ENCODE assay signal across 8 mouse cellular contexts in genomic region chr5:24384407-24384806, GRCm38 (mm10). TPM values are rescaled to one million over a fixed set of nuclear protein-coding genes. Genes with fewer than 3 reads are reported as not detected.
DNase-seq lines count a peak whose midpoint lies in the region; ATAC-seq and TF ChIP-seq lines count a peak whose summit lies in the region.

No protein-coding gene starts in this region.

- WGBS in thymus, adult 2 months, result 28% methylated on average over 6 of the region's 6 CpGs
- 26% methylated on average over 6 of the region's 6 CpGs for WGBS in kidney, postnatal 0 days

- no peak for ATAC-seq in kidney, postnatal 0 days (replicated peaks; ENCODE audit: low FRiP score, low read depth)

- no peak for TF ChIP-seq CTCF in thymus, adult 2 months (IDR thresholded peaks at IDR 0.05; ENCODE audit: borderline replicate concordance, control insufficient read depth, extremely low read depth, insufficient read depth, low read length, poor library complexity)
- no peak for TF ChIP-seq CTCF in kidney, postnatal 0 days (IDR thresholded peaks at IDR 0.05; ENCODE audit: low read depth)

- no peaks in the 10 kb centered on the region for H3K27me3 ChIP-seq in thymus, adult 2 months (ENCODE audit: control insufficient read depth, insufficient read depth, low read length)
- H3K27me3 ChIP-seq in kidney, postnatal 0 days (ENCODE audit: insufficient read depth, low read length), result peaks cover 6% of the 10 kb centered on the region; the same call in 1 of the 2 replicates

- H3K27ac ChIP-seq in thymus, adult 2 months (ENCODE audit: control insufficient read depth, insufficient read depth, low read length), result no peak overlapping the region
- H3K27ac ChIP-seq in kidney, postnatal 0 days, result 0 out of 2 replicates have a peak overlapping the region, but pooled peaks have one; percentile 16

- H3K9ac ChIP-seq in kidney, postnatal 0 days (ENCODE audit: low read depth, low read length), result no peak overlapping the region

- no peak for TF ChIP-seq POLR2A in thymus, adult 2 months (IDR thresholded peaks at IDR 0.05; ENCODE audit: control insufficient read depth, extremely low read depth, insufficient read depth, low read length, poor library complexity)

- peak overlapping the region; percentile 55; the same call in 1 of the 2 replicates for H3K4me2 ChIP-seq in kidney, postnatal 0 days (ENCODE audit: low read length)

- DNase-seq in gastrocnemius, adult 18-20 months (ENCODE audit: low spot score), result peak; percentile 30
- no peak for DNase-seq in gastrocnemius, postnatal 4 days (ENCODE audit: low spot score in 2 of 2)
- peak; percentile 9 for DNase-seq in thymus, postnatal 0 days (ENCODE audit: low spot score)
- DNase-seq in thymus, adult 2 months, result no peak
- peak; percentile 58 for DNase-seq in kidney, postnatal 0 days (ENCODE audit: low spot score)
- peak; percentile 61 for DNase-seq in right cerebral cortex, postnatal 25 days
- no peak for DNase-seq in adrenal gland, postnatal 25 days
- no peak for DNase-seq in cerebellum, postnatal 36 days

- no peaks in the 10 kb centered on the region for H3K36me3 ChIP-seq in thymus, adult 2 months (ENCODE audit: control insufficient read depth, insufficient read depth, low read length)
- no peaks in the 10 kb centered on the region for H3K36me3 ChIP-seq in kidney, postnatal 0 days (ENCODE audit: insufficient read depth, low read length)

- peaks cover 40% of the 10 kb centered on the region for H3K4me1 ChIP-seq in thymus, adult 2 months (replicated peaks; ENCODE audit: control insufficient read depth, insufficient read depth, low read length)
- H3K4me1 ChIP-seq in kidney, postnatal 0 days (replicated peaks; ENCODE audit: insufficient read depth, low read length), result peaks cover 22% of the 10 kb centered on the region

- H3K9me3 ChIP-seq in kidney, postnatal 0 days (replicated peaks; ENCODE audit: low read length), result no peaks in the 10 kb centered on the region

- no peak overlapping the region for H3K4me3 ChIP-seq in thymus, adult 2 months (ENCODE audit: control insufficient read depth, insufficient read depth, low read length)
- H3K4me3 ChIP-seq in kidney, postnatal 0 days (replicated peaks; ENCODE audit: low read depth, low read length), result no peak overlapping the region

RNA-seq across cellular contexts. Expression of gene Atg9b, which starts 7.5 kb away (rescaled TPM):
- total RNA-seq in gastrocnemius, adult 18-20 months (2021), result under 1 TPM; 0.16 to 0.19 TPM
- under 1 TPM; 0.67 to 0.86 TPM for total RNA-seq in gastrocnemius, postnatal 4 days (2021)
- polyA plus RNA-seq in thymus, postnatal 0 days (2015; fragmentation: Nextera tagmentation; extraction: Ambion mirVana), result 2.0 and 3.0 TPM in 2 replicates
- polyA plus RNA-seq in thymus, adult 2 months (2012; rRNA removed), result 6.8 and 8.1 TPM in 2 replicates
- 0.59 and 0.60 TPM in 2 replicates for polyA plus RNA-seq in kidney, postnatal 0 days (2015; fragmentation: Nextera tagmentation; extraction: Ambion mirVana)
- 0.27 and 1.2 TPM in 2 replicates for total RNA-seq in adrenal gland, postnatal 25 days (2021)

RNA-seq across cellular contexts. Expression of gene Abcb8, which starts 9.1 kb away (rescaled TPM):
- total RNA-seq in gastrocnemius, adult 18-20 months (2021), result 10 to 100 TPM; 30.4 to 40.3 TPM
- total RNA-seq in gastrocnemius, postnatal 4 days (2021), result 10 to 100 TPM; 48.0 to 51.9 TPM
- 32.6 and 33.9 TPM in 2 replicates for polyA plus RNA-seq in thymus, postnatal 0 days (2015; fragmentation: Nextera tagmentation; extraction: Ambion mirVana)
- polyA plus RNA-seq in thymus, adult 2 months (2012; rRNA removed), result 78.2 and 85.0 TPM in 2 replicates
- polyA plus RNA-seq in kidney, postnatal 0 days (2015; fragmentation: Nextera tagmentation; extraction: Ambion mirVana), result 48.6 and 51.7 TPM in 2 replicates
- 83.6 and 88.2 TPM in 2 replicates for total RNA-seq in adrenal gland, postnatal 25 days (2021)

RNA-seq across cellular contexts. Expression of gene Nos3, which starts 19.8 kb away (rescaled TPM):
- total RNA-seq in gastrocnemius, adult 18-20 months (2021), result 1 to 10 TPM; 4.3 to 8.1 TPM
- total RNA-seq in gastrocnemius, postnatal 4 days (2021), result 10 to 100 TPM; 10.4 to 11.7 TPM
- 1.5 and 1.7 TPM in 2 replicates for polyA plus RNA-seq in thymus, postnatal 0 days (2015; fragmentation: Nextera tagmentation; extraction: Ambion mirVana)
- 3.7 and 5.7 TPM in 2 replicates for polyA plus RNA-seq in thymus, adult 2 months (2012; rRNA removed)
- polyA plus RNA-seq in kidney, postnatal 0 days (2015; fragmentation: Nextera tagmentation; extraction: Ambion mirVana), result 12.8 and 14.0 TPM in 2 replicates
- total RNA-seq in adrenal gland, postnatal 25 days (2021), result 8.3 and 8.7 TPM in 2 replicates

RNA-seq across cellular contexts. Expression of gene Asic3, which starts 28.8 kb away (rescaled TPM):
- under 1 TPM; 0.32 to 0.38 TPM for total RNA-seq in gastrocnemius, adult 18-20 months (2021)
- under 1 TPM; 0.22 to 0.52 TPM for total RNA-seq in gastrocnemius, postnatal 4 days (2021)
- 0.34 and 0.54 TPM in 2 replicates for polyA plus RNA-seq in thymus, postnatal 0 days (2015; fragmentation: Nextera tagmentation; extraction: Ambion mirVana)
- 2.1 and 2.6 TPM in 2 replicates for polyA plus RNA-seq in thymus, adult 2 months (2012; rRNA removed)
- 0.40 and 0.46 TPM in 2 replicates for polyA plus RNA-seq in kidney, postnatal 0 days (2015; fragmentation: Nextera tagmentation; extraction: Ambion mirVana)
- total RNA-seq in adrenal gland, postnatal 25 days (2021), result 0.43 TPM in 1 of 2 replicates, not detected in the other

RNA-seq across cellular contexts. Expression of gene Kcnh2, which starts 33.0 kb away (rescaled TPM):
- 1 to 10 TPM; 1.1 to 1.5 TPM for total RNA-seq in gastrocnemius, adult 18-20 months (2021)
- 10 to 100 TPM; 22.4 to 24.6 TPM for total RNA-seq in gastrocnemius, postnatal 4 days (2021)
- polyA plus RNA-seq in thymus, postnatal 0 days (2015; fragmentation: Nextera tagmentation; extraction: Ambion mirVana), result 5.3 and 7.2 TPM in 2 replicates
- 187 and 196 TPM in 2 replicates for polyA plus RNA-seq in thymus, adult 2 months (2012; rRNA removed)
- 3.9 and 4.4 TPM in 2 replicates for polyA plus RNA-seq in kidney, postnatal 0 days (2015; fragmentation: Nextera tagmentation; extraction: Ambion mirVana)
- total RNA-seq in adrenal gland, postnatal 25 days (2021), result 12.7 and 26.0 TPM in 2 replicates

Comparison
In these comparisons a context has a peak if more than half of its experiments do, and no peak if none do; other contexts are left out.
1. DNase-seq: peak in gastrocnemius, adult 18-20 months (single experiment), thymus, postnatal 0 days (single experiment), kidney, postnatal 0 days (single experiment) and right cerebral cortex, postnatal 25 days (single experiment); none in gastrocnemius, postnatal 4 days (0 of 2), thymus, adult 2 months (single experiment), adrenal gland, postnatal 25 days (single experiment) and cerebellum, postnatal 36 days (0 of 2).